Mouse (Mus musculus) liver, adult 2 months (tissue): Measurements from ENCODE around the gene Olfr372.
"Not testable (repeated sequence)": the region's sequence is repeated elsewhere in the genome, so short reads cannot be mapped to it uniquely, and the experiment has no call there.

Experiments
- CTCF ChIP-seq: fragments of 200-500 bp; IDR thresholded peaks from 2 replicates; pipeline ENCODE4 v1.5.1; 2011; ENCODE audit warnings: low read depth, low read length, control low read depth
- POLR2A ChIP-seq: fragments of 200-500 bp; IDR thresholded peaks from 2 replicates; pipeline ENCODE4 v1.6.1; 2011; ENCODE audit warnings: low read length, control low read depth; ENCODE audit not compliant: insufficient read depth; ENCODE audit errors: extremely low read depth

DNA sequence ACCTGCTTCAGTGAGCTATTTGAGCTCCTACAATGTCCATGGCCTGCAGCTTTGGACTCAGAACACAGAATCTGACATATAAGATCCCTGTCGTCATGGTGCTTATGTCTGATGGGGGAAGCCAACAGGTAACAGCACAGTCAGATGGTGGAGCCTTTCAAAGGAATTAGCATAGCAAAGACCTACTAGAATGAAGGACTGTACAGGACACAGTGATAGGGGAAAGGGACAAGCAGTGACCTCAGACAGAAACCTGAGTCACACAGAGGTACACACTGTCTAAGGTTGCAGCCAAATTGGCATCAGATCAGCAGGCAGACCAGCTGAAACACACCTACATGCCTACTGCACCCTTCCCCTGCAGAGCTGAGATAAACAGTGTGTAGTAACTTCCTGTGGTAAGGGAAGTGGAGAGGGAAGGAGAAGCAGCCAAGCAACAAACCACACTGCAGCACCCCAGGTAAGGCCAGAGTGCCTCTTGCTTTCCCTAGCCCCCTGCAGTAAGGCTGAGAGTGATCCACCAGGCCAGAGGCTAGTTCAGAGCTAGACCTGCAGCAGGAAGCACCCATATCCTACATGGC lies 25.9 kb downstream of the Olfr372 start:
- not testable (repeated sequence) for TF ChIP-seq CTCF, POLR2A
